Mouse (Mus musculus) forebrain, postnatal 0 days (tissue): ENCODE results near the gene Mcam. TPM values are rescaled to one million over a fixed set of nuclear protein-coding genes. Genes with fewer than 3 reads are reported as not detected.

Experiments used
- ATAC-seq: fragments of 200-750 bp; cut with Nextera tagmentation; 2 replicates; pipeline ENCODE4 v1.8.0; 2017; ENCODE audit warnings: mild to moderate bottlenecking, moderate library complexity
- DNase-seq: peaks from one replicate; pipeline ENCODE4 v3.0.0-alpha.2; 2015
- H3K27ac ChIP-seq: fragments of 300-500 bp; sonication (generic); 2 replicates; pipeline ENCODE4 v1.5.1; 2014; ENCODE audit warnings: low read depth, mild to moderate bottlenecking, antibody characterized with exemption, low read length, moderate library complexity, mixed read lengths
- H3K27me3 ChIP-seq: fragments of 300-500 bp; sonication (generic); 2 replicates; pipeline ENCODE4 v1.6.1; 2014; ENCODE audit warnings: mild to moderate bottlenecking, low read length, mixed read lengths; ENCODE audit not compliant: insufficient read depth
- H3K36me3 ChIP-seq: fragments of 300-500 bp; sonication (generic); 2 replicates; pipeline ENCODE4 v1.6.1; 2014; ENCODE audit warnings: mild to moderate bottlenecking, moderate library complexity; ENCODE audit not compliant: insufficient read depth
- H3K4me1 ChIP-seq: fragments of 300-500 bp; sonication (generic); 2 replicates; pipeline ENCODE4 v1.6.1; 2014; ENCODE audit warnings: antibody characterized with exemption; ENCODE audit not compliant: insufficient read depth
- H3K4me2 ChIP-seq: fragments of 300-500 bp; sonication (generic); 2 replicates; pipeline ENCODE4 v1.6.1; 2014; ENCODE audit warnings: low read depth, mild to moderate bottlenecking, moderate library complexity
- H3K4me3 ChIP-seq: fragments of 300-500 bp; sonication (generic); 2 replicates; pipeline ENCODE4 v1.5.1; 2014; ENCODE audit warnings: low read depth, low read length, mixed read lengths
- H3K9ac ChIP-seq: fragments of 300-500 bp; sonication (generic); 2 replicates; pipeline ENCODE4 v1.6.1; 2014; ENCODE audit warnings: mild to moderate bottlenecking
- H3K9me3 ChIP-seq: fragments of 300-500 bp; sonication (generic); 2 replicates; pipeline ENCODE4 v1.6.1; 2016; ENCODE audit warnings: low read length
- CTCF ChIP-seq: sonication (generic); IDR thresholded peaks from 2 replicates; pipeline ENCODE4 v1.5.1; 2016; ENCODE audit warnings: antibody characterized with exemption, control low read depth, low read depth
- WGBS: fragments of 180-500 bp; shearing (Covaris S2); extraction: QIAGEN DNeasy Blood & Tissue Kit; methylation state at CpG from one replicate; pipeline ENCODE4 v1.1.7; 2014; 5-methylcytosine and 5-hydroxymethylcytosine counted together
- polyA plus RNA-seq: library from polyadenylated mRNA; unstranded; fragments of >200 nt; fragmentation: Nextera tagmentation; extraction: Ambion mirVana; gene quantifications from 2 replicates; pipeline ENCODE4 v1.2.1, GENCODE M21; 2015
- total RNA-seq: library from RNA; depleted of rRNA; stranded (reverse); fragments of >200 nt; gene quantifications from 2 replicates; pipeline ENCODE4 v1.2.3, GENCODE M21; 2014; rRNA removed

Gene Mcam
- total RNA-seq (12.2 and 21.1 TPM in 2 replicates), polyA plus RNA-seq (5.0 and 6.0 TPM in 2 replicates)

- peak within 1 kb of the TSS; percentile 41 for H3K4me3 ChIP-seq
- peak within 1 kb of the TSS; percentile 86 for H3K4me2 ChIP-seq
- peaks cover 23% of the 10 kb centered on the region for H3K27me3 ChIP-seq
- ATAC-seq (peak; percentile 51), DNase-seq (peak; percentile 67)
- H3K9ac ChIP-seq = peak within 1 kb of the TSS; percentile 2; the same call in 1 of the 2 replicates
- no peaks in the 10 kb centered on the region for H3K36me3 ChIP-seq
- no peak for TF ChIP-seq CTCF
- H3K9me3 ChIP-seq = no peaks in the 10 kb centered on the region
- H3K27ac ChIP-seq = no peak within 1 kb of the TSS
- 3% methylated on average over 44 of the region's 55 CpGs for WGBS
- H3K4me1 ChIP-seq = peaks cover 8% of the 10 kb centered on the region; the same call in 1 of the 2 replicates
Observed at GRCm38 (mm10) chr9:44134101-44134850, at the start of gene Mcam. Gene Mcam (plus strand): TSS chr9:44134469.

- no peak overlapping the region for H3K27ac ChIP-seq
- DNase-seq (no peak), ATAC-seq (peak; percentile 10; the same call in 1 of the 2 replicates)
- TF ChIP-seq CTCF = no peak
- peaks cover 17% of the 10 kb centered on the region; the same call in 1 of the 2 replicates for H3K4me1 ChIP-seq
- H3K4me2 ChIP-seq = peak overlapping the region; percentile 100
- H3K4me3 ChIP-seq = peak overlapping the region; percentile 53
- peak overlapping the region; percentile 61 for H3K9ac ChIP-seq
- no peaks in the 10 kb centered on the region for H3K36me3 ChIP-seq
- no peaks in the 10 kb centered on the region for H3K9me3 ChIP-seq
- under 1% methylated on average over 61 of the region's 62 CpGs for WGBS
- no peaks in the 10 kb centered on the region for H3K27me3 ChIP-seq
Observed at GRCm38 (mm10) chr9:44084659-44085229, 49.5 kb upstream of the Mcam start.

- Histone ChIP-seq H3K36me3 (no peaks in the 10 kb centered on the region), H3K27ac (no peak overlapping the region), H3K4me1 (peaks cover 17% of the 10 kb centered on the region; the same call in 1 of the 2 replicates), H3K9me3 (no peaks in the 10 kb centered on the region), H3K4me3 (peak overlapping the region; percentile 53), H3K9ac (peak overlapping the region; percentile 61), H3K27me3 (no peaks in the 10 kb centered on the region), H3K4me2 (peak overlapping the region; percentile 100)
- WGBS = 5% methylated on average over 10 of the region's 10 CpGs
- DNase-seq = no peak
- no peak for ATAC-seq
- no peak for TF ChIP-seq CTCF
Observed at GRCm38 (mm10) chr9:44085276-44085675, 49.0 kb upstream of the Mcam start.

- WGBS = 51% methylated on average over 15 of the region's 15 CpGs
- no peak for ATAC-seq
- no peak for TF ChIP-seq CTCF
Observed at GRCm38 (mm10) chr9:44085741-44086665, 48.3 kb upstream of the Mcam start.

GRCm38 (mm10) chr9:44086960-44087359, 47.3 kb upstream of the Mcam start:
- Histone ChIP-seq H3K9me3 (no peaks in the 10 kb centered on the region), H3K27me3 (no peaks in the 10 kb centered on the region), H3K4me2 (no peak overlapping the region), H3K9ac (no peak overlapping the region), H3K4me1 (peaks cover 17% of the 10 kb centered on the region; the same call in 1 of the 2 replicates), H3K36me3 (peaks cover 10% of the 10 kb centered on the region; the same call in 1 of the 2 replicates), H3K4me3 (no peak overlapping the region), H3K27ac (no peak overlapping the region)
- ATAC-seq (no peak), DNase-seq (no peak)
- 54% methylated on average over 10 of the region's 10 CpGs for WGBS
- no peak for TF ChIP-seq CTCF

More at GRCm38 (mm10) chr9:44085741-44086665, 48.3 kb upstream of the Mcam start:
- Histone ChIP-seq H3K4me2 (peak overlapping the region; percentile 100), H3K27me3 (no peaks in the 10 kb centered on the region), H3K4me3 (peak overlapping the region; percentile 53; the same call in 1 of the 2 replicates), H3K27ac (no peak overlapping the region), H3K4me1 (peaks cover 17% of the 10 kb centered on the region; the same call in 1 of the 2 replicates), H3K36me3 (peaks cover 1% of the 10 kb centered on the region; the same call in 1 of the 2 replicates), H3K9me3 (no peaks in the 10 kb centered on the region), H3K9ac (no peak overlapping the region)
- no peak for DNase-seq

GRCm38 (mm10) chr9:44087761-44088455, 46.4 kb upstream of the Mcam start:
- ATAC-seq (peak; percentile 52; the same call in 1 of the 2 replicates), DNase-seq (no peak)
- Histone ChIP-seq H3K9ac (no peak overlapping the region), H3K27me3 (no peaks in the 10 kb centered on the region), H3K36me3 (peaks cover 16% of the 10 kb centered on the region; the same call in 1 of the 2 replicates), H3K4me1 (peaks cover 17% of the 10 kb centered on the region; the same call in 1 of the 2 replicates), H3K27ac (0 out of 2 replicates have a peak overlapping the region, but pooled peaks have one; percentile 45), H3K4me3 (no peak overlapping the region), H3K4me2 (peak overlapping the region; percentile 19; the same call in 1 of the 2 replicates), H3K9me3 (no peaks in the 10 kb centered on the region)
- WGBS = 18% methylated on average over 15 of the region's 15 CpGs
- no peak for TF ChIP-seq CTCF
